7 mouse cellular contexts compared by ENCODE assay signal in genomic region chr8:70234080-70234780, GRCm38 (mm10). TPM values are rescaled to one million over a fixed set of nuclear protein-coding genes. Genes with fewer than 3 reads are reported as not detected.
A peak's percentile ranks its signal among the peaks of the same experiment; 100 is the strongest.
DNase-seq lines count a peak whose midpoint lies in the region; ATAC-seq lines count a peak whose summit lies in the region.

Gene Sugp2 (plus strand): TSS chr8:70234226.
Gene Armc6 (minus strand): TSS chr8:70234466.

- intact Hi-C loops in gastrocnemius, postnatal 36 days (cut with DNase I) = loop anchor here (5.0 kb wide), 1 partner anchor 37 kb away; no protein-coding TSS in a partner anchor
- intact Hi-C loops in left cerebral cortex, postnatal 25 days (cut with DNase I) = loop anchor here (1.0 kb wide), 1 partner anchor 48 kb away; the partner anchor contains the start of gene Homer3

- H3K36me3 ChIP-seq in intestine, embryonic 15.5 days = peaks cover 32% of the 10 kb centered on the region
- H3K36me3 ChIP-seq in midbrain, embryonic 10.5 days = peaks cover 53% of the 10 kb centered on the region

- H3K9me3 ChIP-seq in intestine, embryonic 15.5 days = no peaks in the 10 kb centered on the region
- H3K9me3 ChIP-seq in midbrain, embryonic 10.5 days (replicated peaks) = no peaks in the 10 kb centered on the region

- peak within 1 kb of the TSS; percentile 83 for H3K4me3 ChIP-seq in intestine, embryonic 15.5 days (replicated peaks)
- H3K4me3 ChIP-seq in midbrain, embryonic 10.5 days = peak within 1 kb of the TSS; percentile 76

- H3K4me1 ChIP-seq in intestine, embryonic 15.5 days (replicated peaks) = peaks cover 14% of the 10 kb centered on the region
- H3K4me1 ChIP-seq in midbrain, embryonic 10.5 days = peaks cover 27% of the 10 kb centered on the region

- no peaks in the 10 kb centered on the region for H3K27me3 ChIP-seq in intestine, embryonic 15.5 days (replicated peaks)
- no peaks in the 10 kb centered on the region for H3K27me3 ChIP-seq in midbrain, embryonic 10.5 days (ENCODE audit: low read depth, poor library complexity, severe bottlenecking)

- peak within 1 kb of the TSS; percentile 85 for H3K9ac ChIP-seq in intestine, embryonic 15.5 days

- under 1% methylated on average over 67 of the region's 67 CpGs for WGBS in intestine, embryonic 15.5 days
- under 1% methylated on average over 67 of the region's 67 CpGs for WGBS in midbrain, embryonic 10.5 days

- H3K27ac ChIP-seq in intestine, embryonic 15.5 days = peak within 1 kb of the TSS; percentile 95
- H3K27ac ChIP-seq in midbrain, embryonic 10.5 days (replicated peaks) = peak within 1 kb of the TSS; percentile 93

- peak; percentile 93 for DNase-seq in adrenal gland, adult 18-20 months (ENCODE audit: low spot score in 2 of 2)
- DNase-seq in embryo, embryonic 11 days = peak; percentile 99
- DNase-seq in gastrocnemius, postnatal 36 days = peak; percentile 89 to 93
- DNase-seq in left cerebral cortex, postnatal 25 days (ENCODE audit: low spot score in 2 of 2) = peak; percentile 96 to 97
- peak; percentile 96 for DNase-seq in midbrain, embryonic 10.5 days (ENCODE audit: low spot score)
- DNase-seq in right cerebral cortex, postnatal 4 days = peak; percentile 91

- H3K4me2 ChIP-seq in intestine, embryonic 15.5 days (replicated peaks) = peak within 1 kb of the TSS; percentile 90

- ATAC-seq in intestine, embryonic 15.5 days = peak; percentile 98

RNA-seq across cellular contexts. Expression of gene Sugp2, which starts in this region (rescaled TPM):
- 10 to 100 TPM; 31.4 to 33.7 TPM for total RNA-seq in adrenal gland, adult 18-20 months (2021)
- 10 to 100 TPM; 34.8 to 46.2 TPM for total RNA-seq in gastrocnemius, postnatal 36 days (2021)
- 20.6 and 23.0 TPM in 2 replicates for polyA plus RNA-seq in intestine, embryonic 15.5 days (2015; fragmentation: Nextera tagmentation; extraction: Ambion mirVana)
- total RNA-seq in left cerebral cortex, postnatal 25 days (2021) = 100 to 1,000 TPM; 118 to 122 TPM
- 57.6 and 62.4 TPM in 2 replicates for polyA plus RNA-seq in midbrain, embryonic 10.5 days (2016; fragmentation: Nextera tagmentation; extraction: Ambion mirVana)

RNA-seq across cellular contexts. Expression of gene Armc6, which starts in this region (rescaled TPM):
- 10 to 100 TPM; 10.9 to 13.6 TPM for total RNA-seq in adrenal gland, adult 18-20 months (2021)
- 1 to 10 TPM; 6.8 to 7.3 TPM for total RNA-seq in gastrocnemius, postnatal 36 days (2021)
- 25.4 and 26.4 TPM in 2 replicates for polyA plus RNA-seq in intestine, embryonic 15.5 days (2015; fragmentation: Nextera tagmentation; extraction: Ambion mirVana)
- 10 to 100 TPM; 41.7 to 46.3 TPM for total RNA-seq in left cerebral cortex, postnatal 25 days (2021)
- polyA plus RNA-seq in midbrain, embryonic 10.5 days (2016; fragmentation: Nextera tagmentation; extraction: Ambion mirVana) = 35.7 and 38.8 TPM in 2 replicates

Comparison
In these comparisons a context has a peak if more than half of its experiments do, and no peak if none do; other contexts are left out.
1. Peak in every context shown above with its lines: DNase-seq, ATAC-seq, H3K4me3 ChIP-seq and H3K27ac ChIP-seq.